Mouse (Mus musculus): ENCODE data around the gene Tfb1m. TPM values are rescaled to one million over a fixed set of nuclear protein-coding genes. Genes with fewer than 3 reads are reported as not detected.

The Tfb1m gene
- polyA plus RNA-seq, 1 experiment from 2014 or later: 10.1 TPM

DNA sequence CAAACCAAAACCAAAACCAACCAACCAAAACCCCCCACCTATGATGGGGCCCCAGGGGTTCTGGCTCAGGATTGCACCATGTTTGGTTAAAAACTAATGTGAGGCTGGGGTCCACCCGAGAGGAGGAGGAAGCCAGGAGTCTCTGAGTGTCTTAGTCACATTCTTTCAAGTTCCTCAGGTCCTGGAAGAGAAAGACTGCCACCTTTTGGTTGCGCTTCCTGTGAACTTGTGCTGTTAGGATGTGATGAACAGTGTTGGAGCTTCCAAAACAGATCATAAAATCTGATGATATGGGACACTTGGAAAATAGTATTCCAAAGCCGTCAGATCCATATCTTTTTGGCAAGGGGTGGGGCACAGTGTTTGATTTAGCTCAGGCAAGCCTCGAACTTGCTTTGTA is 56.6 kb downstream of the Tfb1m start:
- ATAC-seq (ENCODE audit: low read depth): no peak
- H3K4me1 ChIP-seq (ENCODE audit: control insufficient read depth, low read depth, low read length): no peaks in the 10 kb centered on the region
- no peak overlapping the region for H3K27ac ChIP-seq (ENCODE audit: low read length)
- H3K9me3 ChIP-seq (replicated peaks; ENCODE audit: control insufficient read depth, low read length): no peaks in the 10 kb centered on the region
- H3K36me3 ChIP-seq (ENCODE audit: control insufficient read depth, insufficient read depth): no peaks in the 10 kb centered on the region
- no peak overlapping the region for H3K4me2 ChIP-seq (ENCODE audit: low read depth, low read length)
- no peak overlapping the region for H3K9ac ChIP-seq (ENCODE audit: low read depth, low read length)
- 57% methylated on average over 4 of the region's 4 CpGs for WGBS (ENCODE audit: insufficient replicate concordance)
- no peaks in the 10 kb centered on the region for H3K27me3 ChIP-seq (ENCODE audit: control insufficient read depth, insufficient read depth, low read depth, low read length)
- no peak overlapping the region for H3K4me3 ChIP-seq (ENCODE audit: low read depth, low read length)

DNA sequence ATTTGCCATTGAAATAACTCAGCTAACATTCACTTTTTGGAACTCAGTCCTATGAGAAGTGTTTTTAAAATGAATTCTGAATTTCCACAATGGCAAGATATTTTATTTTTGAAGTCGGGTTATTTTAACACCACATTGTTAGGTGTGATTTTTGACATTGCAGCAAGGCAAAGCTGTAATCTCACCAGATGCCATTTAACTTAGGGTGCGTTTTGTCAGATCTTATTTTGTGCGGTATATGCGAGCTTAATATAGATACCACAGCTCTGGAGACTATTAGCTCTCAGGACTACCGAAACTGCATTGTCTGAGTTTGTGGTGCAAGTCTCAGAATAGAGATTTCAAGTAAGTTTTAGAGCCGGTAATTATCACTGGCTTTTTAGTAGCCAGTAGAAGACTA is 57.5 kb downstream of the Tfb1m start:
- Histone ChIP-seq H3K9ac (ENCODE audit: low read depth, low read length) (no peak overlapping the region), H3K27me3 (ENCODE audit: control insufficient read depth, insufficient read depth, low read depth, low read length) (no peaks in the 10 kb centered on the region), H3K36me3 (ENCODE audit: control insufficient read depth, insufficient read depth) (no peaks in the 10 kb centered on the region), H3K4me1 (ENCODE audit: control insufficient read depth, low read depth, low read length) (no peaks in the 10 kb centered on the region), H3K4me3 (ENCODE audit: low read depth, low read length) (no peak overlapping the region), H3K9me3 (replicated peaks; ENCODE audit: control insufficient read depth, low read length) (no peaks in the 10 kb centered on the region), H3K4me2 (ENCODE audit: low read depth, low read length) (no peak overlapping the region), H3K27ac (ENCODE audit: low read length) (no peak overlapping the region)
- ATAC-seq (ENCODE audit: low read depth): no peak
- WGBS (ENCODE audit: insufficient replicate concordance): 74% methylated on average over 6 of the region's 6 CpGs

DNA sequence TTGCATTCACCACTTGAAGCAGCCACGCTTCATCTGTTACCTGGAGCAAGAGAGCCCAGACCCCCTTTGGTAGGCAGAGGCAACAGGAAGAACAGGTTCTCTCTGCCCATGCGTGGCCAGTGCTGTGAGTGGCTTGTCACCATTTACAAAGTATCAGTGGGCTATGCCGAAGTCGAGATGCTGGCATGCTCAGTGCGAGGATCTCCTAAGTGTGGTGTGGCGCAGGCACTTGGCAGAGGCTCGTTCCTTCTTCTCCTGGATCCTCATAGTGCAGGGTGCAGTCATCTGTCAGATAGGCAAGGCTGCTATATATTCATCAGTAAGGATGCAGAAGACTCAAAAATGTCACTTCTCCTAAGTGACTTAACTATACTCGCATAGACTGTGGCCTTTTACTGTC is 58.1 kb downstream of the Tfb1m start:
- 71% methylated on average over 8 of the region's 8 CpGs for WGBS (ENCODE audit: insufficient replicate concordance)
- no peak overlapping the region for H3K9ac ChIP-seq (ENCODE audit: low read depth, low read length)
- no peak overlapping the region for H3K4me3 ChIP-seq (ENCODE audit: low read depth, low read length)
- H3K27ac ChIP-seq (ENCODE audit: low read length): no peak overlapping the region
- H3K9me3 ChIP-seq (replicated peaks; ENCODE audit: control insufficient read depth, low read length): no peaks in the 10 kb centered on the region
- H3K4me2 ChIP-seq (ENCODE audit: low read depth, low read length): no peak overlapping the region
- H3K36me3 ChIP-seq (ENCODE audit: control insufficient read depth, insufficient read depth): no peaks in the 10 kb centered on the region
- H3K27me3 ChIP-seq (ENCODE audit: control insufficient read depth, insufficient read depth, low read depth, low read length): no peaks in the 10 kb centered on the region
- no peaks in the 10 kb centered on the region for H3K4me1 ChIP-seq (ENCODE audit: control insufficient read depth, low read depth, low read length)
- no peak for ATAC-seq (ENCODE audit: low read depth)

DNA sequence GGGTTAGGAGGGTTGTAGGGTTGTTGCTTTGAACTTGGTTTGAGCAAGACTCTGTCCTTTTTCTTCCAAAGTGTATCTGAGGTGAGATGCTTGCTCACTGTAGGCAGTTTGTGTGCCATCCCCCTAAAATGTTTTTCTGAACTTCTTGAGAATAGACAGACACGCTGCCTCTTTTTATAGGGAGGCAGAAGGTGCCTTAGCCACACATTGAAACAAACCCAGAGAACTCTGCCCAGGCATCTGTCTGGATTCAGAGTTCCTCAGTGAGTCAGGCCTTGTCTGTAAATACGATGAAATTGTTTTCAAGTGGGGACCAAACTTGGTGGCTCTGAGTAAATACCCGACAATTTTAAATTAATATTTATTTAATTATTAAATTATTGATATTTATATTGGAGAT is 59.0 kb downstream of the Tfb1m start:
- 72% methylated on average over 3 of the region's 3 CpGs for WGBS (ENCODE audit: insufficient replicate concordance)
- no peak for ATAC-seq (ENCODE audit: low read depth)

DNA sequence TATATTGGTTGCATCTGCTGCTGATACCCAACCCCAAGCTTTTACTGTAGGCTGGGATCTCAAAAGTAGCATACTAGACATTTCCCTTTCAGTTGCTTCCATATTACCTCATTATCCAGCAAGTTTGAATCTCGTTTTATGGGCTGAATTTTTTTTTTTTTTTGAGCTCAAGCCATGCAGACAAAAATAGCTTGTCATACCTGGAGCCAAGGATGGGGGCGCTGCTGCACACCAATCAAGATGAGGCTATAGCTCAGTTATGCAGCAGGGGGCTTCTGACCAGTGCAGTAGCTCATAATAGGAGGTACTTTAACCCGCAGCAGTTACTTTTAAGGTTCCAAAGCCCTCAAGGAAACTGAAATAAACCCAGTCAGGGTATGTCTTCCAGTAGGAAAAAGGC is 59.5 kb downstream of the Tfb1m start:
- H3K4me3 ChIP-seq (ENCODE audit: low read depth, low read length): no peak overlapping the region
- H3K9me3 ChIP-seq (replicated peaks; ENCODE audit: control insufficient read depth, low read length): no peaks in the 10 kb centered on the region
- no peak overlapping the region for H3K4me2 ChIP-seq (ENCODE audit: low read depth, low read length)
- H3K4me1 ChIP-seq (ENCODE audit: control insufficient read depth, low read depth, low read length): no peaks in the 10 kb centered on the region
- ATAC-seq (ENCODE audit: low read depth): no peak
- H3K27me3 ChIP-seq (ENCODE audit: control insufficient read depth, insufficient read depth, low read depth, low read length): no peaks in the 10 kb centered on the region
- H3K36me3 ChIP-seq (ENCODE audit: control insufficient read depth, insufficient read depth): no peaks in the 10 kb centered on the region
- H3K27ac ChIP-seq (ENCODE audit: low read length): no peak overlapping the region
- H3K9ac ChIP-seq (ENCODE audit: low read depth, low read length): no peak overlapping the region
- 17% methylated on average over 3 of the region's 3 CpGs for WGBS (ENCODE audit: insufficient replicate concordance)

More for the DNA sequence above, 59.0 kb downstream of the Tfb1m start:
- Histone ChIP-seq H3K9me3 (replicated peaks; ENCODE audit: control insufficient read depth, low read length) (no peaks in the 10 kb centered on the region), H3K4me3 (ENCODE audit: low read depth, low read length) (no peak overlapping the region), H3K9ac (ENCODE audit: low read depth, low read length) (no peak overlapping the region), H3K36me3 (ENCODE audit: control insufficient read depth, insufficient read depth) (no peaks in the 10 kb centered on the region), H3K4me2 (ENCODE audit: low read depth, low read length) (no peak overlapping the region), H3K27ac (ENCODE audit: low read length) (no peak overlapping the region), H3K27me3 (ENCODE audit: control insufficient read depth, insufficient read depth, low read depth, low read length) (no peaks in the 10 kb centered on the region), H3K4me1 (ENCODE audit: control insufficient read depth, low read depth, low read length) (no peaks in the 10 kb centered on the region)

DNA sequence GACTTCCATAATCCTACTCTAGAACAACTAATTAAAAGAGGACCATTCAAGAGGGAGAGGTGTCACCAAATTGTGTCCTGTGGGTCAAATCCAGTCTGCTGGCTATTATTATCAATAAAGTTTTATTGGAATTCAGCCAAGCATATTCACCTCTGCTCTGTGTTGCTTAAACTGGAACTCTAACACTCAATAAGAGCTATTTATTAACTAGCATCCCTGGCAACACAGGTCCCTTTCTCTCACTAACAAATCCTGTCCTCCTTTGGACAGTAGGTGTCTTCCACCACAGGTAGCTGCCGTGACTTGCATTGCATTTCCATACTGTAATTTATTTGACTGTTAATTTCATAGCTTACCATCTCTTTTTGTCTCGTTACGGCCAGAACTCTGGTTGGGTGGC is 61.5 kb downstream of the Tfb1m start:
- H3K4me2 ChIP-seq (ENCODE audit: low read depth, low read length): no peak overlapping the region
- no peaks in the 10 kb centered on the region for H3K27me3 ChIP-seq (ENCODE audit: control insufficient read depth, insufficient read depth, low read depth, low read length)

DNA sequence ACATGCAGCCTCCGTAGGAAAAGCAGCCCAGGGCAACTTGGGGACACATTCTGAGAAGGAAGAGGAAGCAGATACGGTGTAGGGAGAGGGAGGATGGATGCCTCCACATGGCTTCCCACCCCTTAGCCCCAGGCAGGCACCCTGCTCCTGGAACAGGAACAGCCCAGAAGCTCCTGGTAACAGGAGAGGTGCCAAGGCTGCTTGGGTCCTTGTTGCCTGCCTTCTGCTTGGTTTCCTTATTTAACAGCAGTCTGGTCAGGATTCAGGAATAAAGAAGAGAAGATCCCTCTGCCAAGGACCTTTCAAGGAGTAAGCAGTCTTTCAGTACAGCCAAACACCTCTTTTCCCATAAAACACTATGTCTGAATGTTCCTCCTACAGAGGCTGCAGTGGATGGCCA is 62.0 kb downstream of the Tfb1m start:
- WGBS (ENCODE audit: insufficient replicate concordance): 40% methylated on average over 2 of the region's 2 CpGs
- Histone ChIP-seq H3K9ac (ENCODE audit: low read depth, low read length) (no peak overlapping the region), H3K27me3 (ENCODE audit: control insufficient read depth, insufficient read depth, low read depth, low read length) (no peaks in the 10 kb centered on the region), H3K4me3 (ENCODE audit: low read depth, low read length) (no peak overlapping the region), H3K36me3 (ENCODE audit: control insufficient read depth, insufficient read depth) (no peaks in the 10 kb centered on the region), H3K9me3 (replicated peaks; ENCODE audit: control insufficient read depth, low read length) (no peaks in the 10 kb centered on the region), H3K4me2 (ENCODE audit: low read depth, low read length) (no peak overlapping the region), H3K27ac (ENCODE audit: low read length) (no peak overlapping the region), H3K4me1 (ENCODE audit: control insufficient read depth, low read depth, low read length) (no peaks in the 10 kb centered on the region)
- no peak for ATAC-seq (ENCODE audit: low read depth)

More for the DNA sequence above, 61.5 kb downstream of the Tfb1m start:
- H3K27ac ChIP-seq (ENCODE audit: low read length): no peak overlapping the region
- H3K4me1 ChIP-seq (ENCODE audit: control insufficient read depth, low read depth, low read length): no peaks in the 10 kb centered on the region
- no peaks in the 10 kb centered on the region for H3K9me3 ChIP-seq (replicated peaks; ENCODE audit: control insufficient read depth, low read length)
- no peak overlapping the region for H3K4me3 ChIP-seq (ENCODE audit: low read depth, low read length)
- ATAC-seq (ENCODE audit: low read depth): peak; percentile 81
- H3K36me3 ChIP-seq (ENCODE audit: control insufficient read depth, insufficient read depth): no peaks in the 10 kb centered on the region
- 70% methylated on average over 3 of the region's 3 CpGs for WGBS (ENCODE audit: insufficient replicate concordance)
- no peak overlapping the region for H3K9ac ChIP-seq (ENCODE audit: low read depth, low read length)

DNA sequence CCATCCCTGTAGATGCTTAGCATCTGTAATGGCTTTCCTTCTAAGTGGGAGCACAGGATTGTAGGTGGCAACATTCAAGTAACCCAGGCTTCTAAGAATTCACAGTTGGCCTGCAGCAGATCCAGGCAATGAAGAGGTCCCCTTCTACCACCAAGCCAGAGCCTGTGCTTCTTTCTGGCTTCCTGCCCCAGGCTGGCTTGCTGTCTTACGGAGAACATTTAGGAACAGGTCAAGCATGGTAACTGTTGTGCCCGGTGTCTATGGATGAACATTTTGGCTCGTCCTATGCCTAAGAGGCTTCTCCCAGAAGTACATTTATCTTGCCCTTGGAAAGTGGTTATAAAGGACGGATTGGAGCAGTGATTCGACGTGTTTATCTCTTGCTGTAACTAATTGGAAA is 65.9 kb downstream of the Tfb1m start:
- Histone ChIP-seq H3K4me2 (ENCODE audit: low read depth, low read length) (no peak overlapping the region), H3K27me3 (ENCODE audit: control insufficient read depth, insufficient read depth, low read depth, low read length) (no peaks in the 10 kb centered on the region), H3K4me3 (ENCODE audit: low read depth, low read length) (no peak overlapping the region), H3K9me3 (replicated peaks; ENCODE audit: control insufficient read depth, low read length) (no peaks in the 10 kb centered on the region), H3K9ac (ENCODE audit: low read depth, low read length) (no peak overlapping the region), H3K27ac (ENCODE audit: low read length) (no peak overlapping the region), H3K4me1 (ENCODE audit: control insufficient read depth, low read depth, low read length) (no peaks in the 10 kb centered on the region; the same call in 1 of the 2 replicates), H3K36me3 (ENCODE audit: control insufficient read depth, insufficient read depth) (no peaks in the 10 kb centered on the region)
- WGBS (ENCODE audit: insufficient replicate concordance): 66% methylated on average over 6 of the region's 6 CpGs
- no peak for ATAC-seq (ENCODE audit: low read depth)

DNA sequence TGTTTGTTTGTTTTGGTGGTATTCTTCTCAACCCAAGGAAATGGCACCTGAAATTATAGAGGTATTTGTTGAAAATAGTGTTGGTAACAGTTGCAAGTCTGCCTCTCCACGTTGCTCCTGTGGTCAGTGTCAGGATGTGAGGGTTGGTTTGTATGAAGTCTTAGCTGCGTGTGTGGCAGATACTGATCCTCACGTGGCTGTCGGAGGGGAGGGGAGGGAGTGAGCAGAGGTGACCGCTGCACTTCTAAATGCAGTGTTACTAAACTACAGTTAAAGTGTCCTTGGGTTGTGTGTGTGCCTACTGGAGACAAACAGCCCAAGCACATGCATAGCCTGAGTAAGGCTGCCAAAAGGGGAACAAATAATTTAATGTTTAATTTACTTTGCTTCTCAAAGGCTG is 66.5 kb downstream of the Tfb1m start:
- 15% methylated on average over 5 of the region's 5 CpGs for WGBS (ENCODE audit: insufficient replicate concordance)

More for the DNA sequence above, 66.5 kb downstream of the Tfb1m start:
- H3K9ac ChIP-seq (ENCODE audit: low read depth, low read length): no peak overlapping the region
- no peak overlapping the region for H3K4me3 ChIP-seq (ENCODE audit: low read depth, low read length)
- H3K9me3 ChIP-seq (replicated peaks; ENCODE audit: control insufficient read depth, low read length): no peaks in the 10 kb centered on the region
- no peaks in the 10 kb centered on the region for H3K36me3 ChIP-seq (ENCODE audit: control insufficient read depth, insufficient read depth)
- no peaks in the 10 kb centered on the region for H3K27me3 ChIP-seq (ENCODE audit: control insufficient read depth, insufficient read depth, low read depth, low read length)
- H3K4me1 ChIP-seq (ENCODE audit: control insufficient read depth, low read depth, low read length): no peaks in the 10 kb centered on the region; the same call in 1 of the 2 replicates
- ATAC-seq (ENCODE audit: low read depth): no peak
- H3K4me2 ChIP-seq (ENCODE audit: low read depth, low read length): no peak overlapping the region
- no peak overlapping the region for H3K27ac ChIP-seq (ENCODE audit: low read length)
